Mouse (Mus musculus): ENCODE data around the gene H2-Q6. TPM values are rescaled to one million over a fixed set of nuclear protein-coding genes. Genes with fewer than 3 reads are reported as not detected.
"Not testable (repeated sequence)": the region's sequence is repeated elsewhere in the genome, so short reads cannot be mapped to it uniquely, and the experiment has no call there.

H2-Q6 gene
- polyA plus RNA-seq, 1 experiment from 2014 or later: 0.86 TPM

- DNase-seq (ENCODE audit: low spot score); ATAC-seq; H3K27ac ChIP-seq (ENCODE audit: low read length); H3K4me3 ChIP-seq (ENCODE audit: low read depth, low read length); H3K36me3 ChIP-seq (ENCODE audit: insufficient read depth, low read length); H3K4me2 ChIP-seq (replicated peaks; ENCODE audit: low read depth, low read length); H3K9me3 ChIP-seq (ENCODE audit: low read length); H3K4me1 ChIP-seq (ENCODE audit: insufficient read depth, low read depth, low read length); H3K9ac ChIP-seq (replicated peaks; ENCODE audit: low read depth): not testable (repeated sequence)
- TF ChIP-seq CTCF (IDR thresholded peaks at IDR 0.05): peak; percentile 83
- H3K27me3 ChIP-seq (replicated peaks; ENCODE audit: insufficient read depth, low read length): peaks cover 11% of the 10 kb centered on the region
- 7% methylated on average over 8 of the region's 8 CpGs for WGBS
Observed at GRCm38 (mm10) chr17:35465651-35466050, 41.0 kb downstream of the H2-Q6 start.

- H3K9me3 ChIP-seq (ENCODE audit: low read length); H3K4me1 ChIP-seq (ENCODE audit: insufficient read depth, low read depth, low read length); H3K4me3 ChIP-seq (ENCODE audit: low read depth, low read length); DNase-seq (ENCODE audit: low spot score); H3K36me3 ChIP-seq (ENCODE audit: insufficient read depth, low read length); H3K9ac ChIP-seq (replicated peaks; ENCODE audit: low read depth); H3K4me2 ChIP-seq (replicated peaks; ENCODE audit: low read depth, low read length); H3K27ac ChIP-seq (ENCODE audit: low read length); ATAC-seq: not testable (repeated sequence)
- WGBS: 34% methylated on average over 3 of the region's 3 CpGs
- H3K27me3 ChIP-seq (replicated peaks; ENCODE audit: insufficient read depth, low read length): peaks cover 12% of the 10 kb centered on the region
Observed at GRCm38 (mm10) chr17:35468936-35469335, 44.3 kb downstream of the H2-Q6 start.

GRCm38 (mm10) chr17:35469842-35470751 lies 45.4 kb downstream of the H2-Q6 start, which contains the start of gene H2-Q10:
Gene H2-Q10, plus strand, starts transcription at chr17:35470089.
- Histone ChIP-seq H3K9ac (replicated peaks; ENCODE audit: low read depth) (no peak within 1 kb of the TSS), H3K9me3 (ENCODE audit: low read length) (no peaks in the 10 kb centered on the region), H3K4me2 (replicated peaks; ENCODE audit: low read depth, low read length) (peak within 1 kb of the TSS; percentile 74), H3K4me3 (ENCODE audit: low read depth, low read length) (peak within 1 kb of the TSS; percentile 42), H3K4me1 (ENCODE audit: insufficient read depth, low read depth, low read length) (no peaks in the 10 kb centered on the region), H3K27me3 (replicated peaks; ENCODE audit: insufficient read depth, low read length) (peaks cover 12% of the 10 kb centered on the region), H3K27ac (ENCODE audit: low read length) (no peak within 1 kb of the TSS), H3K36me3 (ENCODE audit: insufficient read depth, low read length) (no peaks in the 10 kb centered on the region)
- WGBS: 1% methylated on average over 67 of the region's 80 CpGs
- no peak for TF ChIP-seq EP300 (IDR thresholded peaks at IDR 0.05)
- no peak for TF ChIP-seq CTCF (IDR thresholded peaks at IDR 0.05)
- ATAC-seq (no peak), DNase-seq (ENCODE audit: low spot score) (no peak)

Other genes with a start within 250 kb of the H2-Q6 start
- 9.9 and 10.3 TPM in 2 replicates for gene Aif1, start 248.8 kb upstream of the H2-Q6 start, polyA plus RNA-seq (2015; fragmentation: Nextera tagmentation; extraction: Ambion mirVana)
- 24.8 and 27.5 TPM in 2 replicates for gene Lst1, start 236.4 kb upstream of the H2-Q6 start, polyA plus RNA-seq (2015; fragmentation: Nextera tagmentation; extraction: Ambion mirVana)
- gene Ltb, start 230.4 kb upstream of the H2-Q6 start, polyA plus RNA-seq (2015; fragmentation: Nextera tagmentation; extraction: Ambion mirVana): 2.3 and 3.0 TPM in 2 replicates
- 0.95 and 3.7 TPM in 2 replicates for gene Tnf, start 222.8 kb upstream of the H2-Q6 start, polyA plus RNA-seq (2015; fragmentation: Nextera tagmentation; extraction: Ambion mirVana)
- 0.11 TPM in 1 of 2 replicates, not detected in the other for gene Lta, start 219.5 kb upstream of the H2-Q6 start, polyA plus RNA-seq (2015; fragmentation: Nextera tagmentation; extraction: Ambion mirVana)
- 0.60 TPM in 1 of 2 replicates, not detected in the other for gene Gm16181, start 204.0 kb upstream of the H2-Q6 start, polyA plus RNA-seq (2015; fragmentation: Nextera tagmentation; extraction: Ambion mirVana)
- 4.7 and 6.1 TPM in 2 replicates for gene Atp6v1g2, start 191.2 kb upstream of the H2-Q6 start, polyA plus RNA-seq (2015; fragmentation: Nextera tagmentation; extraction: Ambion mirVana)
- gene Nfkbil1, start 189.1 kb upstream of the H2-Q6 start, polyA plus RNA-seq (2015; fragmentation: Nextera tagmentation; extraction: Ambion mirVana): 11.2 and 12.2 TPM in 2 replicates
- gene Ddx39b, start 183.1 kb upstream of the H2-Q6 start, polyA plus RNA-seq (2015; fragmentation: Nextera tagmentation; extraction: Ambion mirVana): 161 and 170 TPM in 2 replicates
- gene H2-D1, start 162.1 kb upstream of the H2-Q6 start, polyA plus RNA-seq (2015; fragmentation: Nextera tagmentation; extraction: Ambion mirVana): 530 and 579 TPM in 2 replicates
- 0.11 and 0.19 TPM in 2 replicates for gene H2-Q1, start 104.4 kb upstream of the H2-Q6 start, polyA plus RNA-seq (2015; fragmentation: Nextera tagmentation; extraction: Ambion mirVana)
- gene H2-Q2, start 82.6 kb upstream of the H2-Q6 start, polyA plus RNA-seq (2015; fragmentation: Nextera tagmentation; extraction: Ambion mirVana): 10.3 and 10.4 TPM in 2 replicates
- 8.1 and 8.9 TPM in 2 replicates for gene H2-Q4, start 45.2 kb upstream of the H2-Q6 start, polyA plus RNA-seq (2015; fragmentation: Nextera tagmentation; extraction: Ambion mirVana)
- gene H2-Q7, start 14.3 kb downstream of the H2-Q6 start, polyA plus RNA-seq (2015; fragmentation: Nextera tagmentation; extraction: Ambion mirVana): 3.1 and 4.0 TPM in 2 replicates
- gene H2-Q10, start 45.2 kb downstream of the H2-Q6 start, polyA plus RNA-seq (2015; fragmentation: Nextera tagmentation; extraction: Ambion mirVana): 1.5 and 2.0 TPM in 2 replicates
- gene Pou5f1, start 81.2 kb downstream of the H2-Q6 start, polyA plus RNA-seq (2015; fragmentation: Nextera tagmentation; extraction: Ambion mirVana): 0.13 TPM in 1 of 2 replicates, not detected in the other
- gene Tcf19, start 92.0 kb downstream of the H2-Q6 start, polyA plus RNA-seq (2015; fragmentation: Nextera tagmentation; extraction: Ambion mirVana): 14.2 and 17.4 TPM in 2 replicates
- gene Cchcr1, start 92.2 kb downstream of the H2-Q6 start, polyA plus RNA-seq (2015; fragmentation: Nextera tagmentation; extraction: Ambion mirVana): 5.1 and 5.9 TPM in 2 replicates
- gene Psors1c2, start 108.4 kb downstream of the H2-Q6 start, polyA plus RNA-seq (2015; fragmentation: Nextera tagmentation; extraction: Ambion mirVana): not detected in 2 replicates
- gene Cdsn, start 127.3 kb downstream of the H2-Q6 start, polyA plus RNA-seq (2015; fragmentation: Nextera tagmentation; extraction: Ambion mirVana): 0.04 TPM in 1 of 2 replicates, not detected in the other
- gene 2300002M23Rik, start 142.6 kb downstream of the H2-Q6 start, polyA plus RNA-seq (2015; fragmentation: Nextera tagmentation; extraction: Ambion mirVana): not detected in 2 replicates
- gene Sfta2, start 176.7 kb downstream of the H2-Q6 start, polyA plus RNA-seq (2015; fragmentation: Nextera tagmentation; extraction: Ambion mirVana): 483 and 564 TPM in 2 replicates
- gene Gm9573, start 201.8 kb downstream of the H2-Q6 start, polyA plus RNA-seq (2015; fragmentation: Nextera tagmentation; extraction: Ambion mirVana): not detected in 2 replicates
- 1.1 and 1.7 TPM in 2 replicates for gene Mucl3, start 218.8 kb downstream of the H2-Q6 start, polyA plus RNA-seq (2015; fragmentation: Nextera tagmentation; extraction: Ambion mirVana)
- 11.4 and 15.2 TPM in 2 replicates for gene Vars2, start 242.7 kb downstream of the H2-Q6 start, polyA plus RNA-seq (2015; fragmentation: Nextera tagmentation; extraction: Ambion mirVana)
- gene Gtf2h4, start 248.9 kb downstream of the H2-Q6 start, polyA plus RNA-seq (2015; fragmentation: Nextera tagmentation; extraction: Ambion mirVana): 19.2 and 21.4 TPM in 2 replicates